Mouse (Mus musculus) CH12.LX (cell line): ENCODE measurements at regions not wholly inside any gene's neighbourhood (a gene's known extent, or its start where the extent isn't known, plus 50 kb on each side); places are given as distances from the start of the nearest gene placed in this dataset.

Experiments used
- CHD2 ChIP-seq: IDR thresholded peaks from 2 replicates; pipeline ENCODE4 v1.6.1; 2011; ENCODE audit warnings: low read length, improper control_type of control experiment
- CTCF ChIP-seq, 2 experiments: IDR thresholded peaks in 1 of 2; conservative IDR thresholded peaks in 1 of 2; 2 replicates each; pipeline ENCODE4 v1.5.1; 2011 to 2012; ENCODE audit warnings: low read depth in 2 of 2, low read length in 2 of 2, improper control_type of control experiment in 1 of 2, inconsistent platforms in 1 of 2, mild to moderate bottlenecking in 1 of 2, moderate library complexity in 1 of 2
- EP300 ChIP-seq: IDR thresholded peaks from 2 replicates; pipeline ENCODE4 v1.6.1; 2011; ENCODE audit warnings: low read length, improper control_type of control experiment
- ETS1 ChIP-seq: conservative IDR thresholded peaks from 2 replicates; pipeline ENCODE4 v1.6.1; 2012; ENCODE audit warnings: low read depth, mild to moderate bottlenecking, inconsistent platforms, low read length, improper control_type of control experiment, moderate library complexity
- GABPA ChIP-seq: IDR thresholded peaks from 2 replicates; pipeline ENCODE4 v1.6.1; 2012; ENCODE audit warnings: low read depth, low read length, improper control_type of control experiment, inconsistent platforms; ENCODE audit not compliant: insufficient replicate concordance
- KAT2A ChIP-seq: IDR thresholded peaks from 2 replicates; pipeline ENCODE4 v1.6.1; 2012; ENCODE audit warnings: low read length, improper control_type of control experiment, inconsistent platforms; ENCODE audit not compliant: insufficient replicate concordance
- MAX ChIP-seq: IDR thresholded peaks from 2 replicates; pipeline ENCODE4 v1.6.1; 2011; ENCODE audit warnings: low read length, improper control_type of control experiment
- MEF2A ChIP-seq: IDR thresholded peaks from 2 replicates; pipeline ENCODE4 v1.6.1; 2014; ENCODE audit warnings: low read depth, mild to moderate bottlenecking, inconsistent platforms, low read length, improper control_type of control experiment, borderline replicate concordance
- MYC ChIP-seq: IDR thresholded peaks from 2 replicates; pipeline ENCODE4 v1.6.1; 2011; ENCODE audit warnings: low read depth, mild to moderate bottlenecking, improper control_type of control experiment, low read length
- NRF1 ChIP-seq: IDR thresholded peaks from 2 replicates; pipeline ENCODE4 v1.6.1; 2014; ENCODE audit warnings: low read depth, mild to moderate bottlenecking, inconsistent platforms, low read length, improper control_type of control experiment, moderate library complexity
- POLR2A ChIP-seq: IDR thresholded peaks from 2 replicates; pipeline ENCODE4 v1.6.1; 2011; ENCODE audit warnings: low read depth, mild to moderate bottlenecking, improper control_type of control experiment, low read length
- UBTF ChIP-seq: IDR thresholded peaks from 2 replicates; pipeline ENCODE4 v1.6.1; 2012; ENCODE audit warnings: low read depth, mild to moderate bottlenecking, inconsistent platforms, low read length, improper control_type of control experiment, moderate library complexity
- ZC3H11A ChIP-seq: IDR thresholded peaks from 2 replicates; pipeline ENCODE4 v1.6.1; 2012; ENCODE audit warnings: low read depth, mild to moderate bottlenecking, inconsistent platforms, low read length, improper control_type of control experiment
- ZNF384 ChIP-seq: IDR thresholded peaks from 2 replicates; pipeline ENCODE4 v1.6.1; 2012; ENCODE audit warnings: low read depth, low read length, improper control_type of control experiment, inconsistent platforms

- TF ChIP-seq ZC3H11A = no peak
- TF ChIP-seq POLR2A = no peak
- TF ChIP-seq CTCF (conservative IDR thresholded peaks at IDR 0.05 in 1 of 2, IDR thresholded peaks at IDR 0.05 in 1 of 2; ENCODE audit: low read depth in 2 of 2, low read length in 2 of 2) = no peak
- TF ChIP-seq EP300 = no peak
- TF ChIP-seq MYC = no peak
- no peak for TF ChIP-seq KAT2A
- TF ChIP-seq MEF2A = no peak
- no peak for TF ChIP-seq ZNF384
- TF ChIP-seq UBTF = no peak
- no peak for TF ChIP-seq ETS1
- no peak for TF ChIP-seq NRF1
- no peak for TF ChIP-seq CHD2
- no peak for TF ChIP-seq MAX
- no peak for TF ChIP-seq GABPA
Measured at GRCm38 (mm10) chr16:78240152-78240551, 61.1 kb upstream of the Cxadr start.
